Mouse (Mus musculus) heart, postnatal 0 days (tissue): ENCODE measurements around the gene 4933430I17Rik.

ENCODE experiments used
- CTCF ChIP-seq: IDR thresholded peaks from 2 replicates; pipeline ENCODE4 v1.5.1; 2016; ENCODE audit warnings: antibody characterized with exemption, control low read depth, low read depth
- EP300 ChIP-seq: IDR thresholded peaks from 2 replicates; pipeline ENCODE4 v1.6.1; 2016; ENCODE audit warnings: antibody characterized with exemption, low read depth

DNA sequence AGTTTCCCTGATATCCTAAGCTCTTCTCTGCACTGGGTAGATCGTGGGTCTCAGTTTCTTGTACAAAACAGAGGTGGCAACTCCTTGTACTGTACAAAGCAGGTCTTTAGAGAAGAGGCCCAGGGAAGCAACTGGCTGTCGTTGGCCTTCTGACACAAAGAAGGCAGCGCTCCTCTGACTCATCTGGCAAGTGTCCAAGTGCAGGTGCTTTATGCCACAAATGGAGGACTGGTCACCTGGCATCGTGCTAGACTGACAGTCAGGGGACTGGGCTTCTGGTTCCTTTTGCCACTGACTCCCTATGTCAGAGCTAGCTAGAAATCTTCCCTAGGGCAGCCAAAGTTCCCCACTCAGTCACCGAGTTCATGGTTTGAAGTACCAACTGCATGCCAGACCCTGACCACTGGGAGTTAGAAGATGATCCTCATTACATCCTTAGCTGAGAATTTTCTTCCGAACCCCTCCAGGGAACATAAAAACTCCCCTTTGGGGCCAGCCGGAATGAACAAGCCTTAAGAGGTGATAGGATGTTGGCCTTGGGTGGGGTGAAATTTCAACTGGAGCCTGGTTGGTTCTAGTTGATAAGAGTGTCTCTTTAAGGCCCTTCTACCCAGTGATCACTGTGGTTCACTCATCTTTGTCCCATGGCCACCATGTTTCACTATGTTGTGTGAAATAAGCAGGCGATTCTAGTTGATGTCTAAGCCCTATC, 39.6 kb upstream of the 4933430I17Rik start:
- no peak for TF ChIP-seq CTCF
- no peak for TF ChIP-seq EP300
